20 mouse cellular contexts compared by ENCODE assay signal in the genomic region with DNA sequence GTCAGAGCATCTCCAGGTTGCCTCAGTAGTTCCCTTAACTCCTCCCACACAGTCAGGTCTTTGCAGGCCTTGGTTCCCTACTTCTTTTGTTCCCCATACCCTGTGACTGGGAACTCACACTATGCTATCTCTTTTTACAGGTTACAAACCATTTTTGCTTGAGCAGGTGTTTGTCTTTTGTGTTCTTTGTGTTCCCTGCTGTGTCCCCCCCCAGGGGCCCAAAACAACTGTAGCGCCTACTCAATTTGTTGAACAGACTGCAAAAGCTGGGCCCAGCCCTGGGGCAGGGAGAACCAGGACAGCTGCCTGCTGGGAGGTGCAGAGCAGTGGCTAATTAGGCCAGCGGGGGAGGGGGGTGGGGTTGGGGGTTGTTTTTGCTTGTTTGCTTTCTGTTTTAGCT. TPM values are rescaled to one million over a fixed set of nuclear protein-coding genes. Genes with fewer than 3 reads are reported as not detected.
A peak's percentile ranks its signal among the peaks of the same experiment; 100 is the strongest.
DNase-seq lines count a peak whose midpoint lies in the region; ATAC-seq and TF ChIP-seq lines count a peak whose summit lies in the region.
"Had no signal": no experiment of that assay in that cellular context is flagged by ENCODE, and none has a peak within 500 bp of the region (broad histone marks: within the 10 kb centered on the region; RNA-seq: fewer than 3 reads in every experiment).

No protein-coding gene starts in this region.

- no peaks in the 10 kb centered on the region for H3K36me3 ChIP-seq in forebrain, embryonic 14.5 days (ENCODE audit: control insufficient read depth, insufficient read depth, low read length)
- H3K36me3 ChIP-seq: embryonic facial prominence, embryonic 15.5 days; neural tube, embryonic 15.5 days had no signal

- peak overlapping the region; percentile 18; the same call in 1 of the 2 replicates for H3K27ac ChIP-seq in layer of hippocampus, adult 2 months
- H3K27ac ChIP-seq in forebrain, embryonic 14.5 days (ENCODE audit: low read depth, low read length), result no peak overlapping the region; the same call in 1 of the 2 replicates
- H3K27ac ChIP-seq: embryonic facial prominence, embryonic 15.5 days; neural tube, embryonic 15.5 days; stomach, postnatal 0 days had no signal

- no peak for ATAC-seq in forebrain, embryonic 14.5 days
- ATAC-seq: intestine, postnatal 0 days; Patski had no signal

- H3K4me3 ChIP-seq in layer of hippocampus, adult 2 months, result no peak overlapping the region
- no peak overlapping the region for H3K4me3 ChIP-seq in forebrain, embryonic 14.5 days (ENCODE audit: low read depth, low read length)
- H3K4me3 ChIP-seq: embryonic facial prominence, embryonic 15.5 days; heart, embryonic 12.5 days; neural tube, embryonic 15.5 days had no signal

- TF ChIP-seq CTCF in layer of hippocampus, adult 2 months (conservative IDR thresholded peaks at IDR 0.05), result no peak

- H3K27me3 ChIP-seq in forebrain, embryonic 14.5 days (replicated peaks; ENCODE audit: control insufficient read depth, insufficient read depth, low read length), result no peaks in the 10 kb centered on the region
- H3K27me3 ChIP-seq: embryonic facial prominence, embryonic 15.5 days; heart, embryonic 12.5 days; neural tube, embryonic 15.5 days; Patski had no signal

- 0 out of 2 replicates have a peak overlapping the region, but pooled peaks have one; percentile 8 for H3K9ac ChIP-seq in forebrain, embryonic 14.5 days (ENCODE audit: low read length)
- H3K9ac ChIP-seq: embryonic facial prominence, embryonic 15.5 days; heart, embryonic 12.5 days; lung, embryonic 14.5 days; neural tube, embryonic 15.5 days had no signal

- peaks cover 17% of the 10 kb centered on the region for H3K4me1 ChIP-seq in forebrain, embryonic 14.5 days (ENCODE audit: control insufficient read depth, insufficient read depth, low read length)

- H3K4me2 ChIP-seq in forebrain, embryonic 14.5 days (ENCODE audit: low read length), result no peak overlapping the region
- H3K4me2 ChIP-seq: embryonic facial prominence, embryonic 15.5 days; heart, embryonic 12.5 days; liver, embryonic 11.5 days; lung, embryonic 14.5 days; neural tube, embryonic 15.5 days had no signal

- peak; percentile 7 for DNase-seq in cerebellum, adult 9-10 months
- DNase-seq in cerebellum, adult 18-20 months, result no peak
- no peak for DNase-seq in layer of hippocampus, adult 2 months (ENCODE audit: low spot score in 2 of 2)
- DNase-seq in layer of hippocampus, postnatal 10 days (ENCODE audit: low spot score in 2 of 2), result no peak
- no peak for DNase-seq in forebrain, embryonic 14.5 days (ENCODE audit: low spot score)
- peak; percentile 55 to 69 for DNase-seq in thymus, postnatal 36 days
- DNase-seq in spleen, adult 18-20 months, result no peak
- DNase-seq in gastrocnemius, postnatal 4 days (ENCODE audit: low spot score in 2 of 2), result no peak
- DNase-seq: cerebellum, adult 2 months; gastrocnemius, postnatal 36 days; kidney, postnatal 14 days; layer of hippocampus, adult 9-11 months; lung, embryonic 14.5 days had no signal

- H3K9me3 ChIP-seq in forebrain, embryonic 14.5 days (replicated peaks; ENCODE audit: control insufficient read depth, low read length), result no peaks in the 10 kb centered on the region
- H3K9me3 ChIP-seq: embryonic facial prominence, embryonic 15.5 days; heart, embryonic 12.5 days; neural tube, embryonic 15.5 days had no signal

- WGBS in forebrain, embryonic 14.5 days, result 9% methylated on average over 2 of the region's 2 CpGs

RNA-seq across cellular contexts. Expression of gene Zfp629, which starts 2.4 kb away (rescaled TPM):
- 10 to 100 TPM; 21.8 to 22.5 TPM for total RNA-seq in layer of hippocampus, adult 2 months (2021)
- 10 to 100 TPM; 25.1 to 31.8 TPM for total RNA-seq in layer of hippocampus, postnatal 10 days (2021)
- 20.8 and 24.2 TPM in 2 replicates for polyA plus RNA-seq in forebrain, embryonic 14.5 days (2014; fragmentation: Nextera tagmentation; extraction: Ambion mirVana)
- total RNA-seq in gastrocnemius, postnatal 4 days (2021), result 10 to 100 TPM; 13.1 to 13.5 TPM

RNA-seq across cellular contexts. Expression of gene Rnf40, which starts 29.4 kb away (rescaled TPM):
- 10 to 100 TPM; 69.5 to 72.8 TPM for total RNA-seq in layer of hippocampus, adult 2 months (2021)
- 10 to 100 TPM; 70.6 to 71.3 TPM for total RNA-seq in layer of hippocampus, postnatal 10 days (2021)
- polyA plus RNA-seq in forebrain, embryonic 14.5 days (2014; fragmentation: Nextera tagmentation; extraction: Ambion mirVana), result 26.2 and 39.6 TPM in 2 replicates
- 10 to 100 TPM; 48.4 to 50.5 TPM for total RNA-seq in gastrocnemius, postnatal 4 days (2021)

RNA-seq across cellular contexts. Expression of gene Ccdc189, which starts 29.6 kb away (rescaled TPM):
- 10 to 100 TPM; 11.5 to 12.9 TPM for total RNA-seq in layer of hippocampus, adult 2 months (2021)
- 10 to 100 TPM; 10.5 to 11.2 TPM for total RNA-seq in layer of hippocampus, postnatal 10 days (2021)
- 12.5 and 12.8 TPM in 2 replicates for polyA plus RNA-seq in forebrain, embryonic 14.5 days (2014; fragmentation: Nextera tagmentation; extraction: Ambion mirVana)
- total RNA-seq in gastrocnemius, postnatal 4 days (2021), result 1 to 10 TPM; 5.0 to 5.1 TPM

RNA-seq across cellular contexts. Expression of gene Phkg2, which starts 44.8 kb away (rescaled TPM):
- 10 to 100 TPM; 80.4 to 84.2 TPM for total RNA-seq in layer of hippocampus, adult 2 months (2021)
- 10 to 100 TPM; 69.4 to 76.3 TPM for total RNA-seq in layer of hippocampus, postnatal 10 days (2021)
- 59.5 and 62.2 TPM in 2 replicates for polyA plus RNA-seq in forebrain, embryonic 14.5 days (2014; fragmentation: Nextera tagmentation; extraction: Ambion mirVana)
- total RNA-seq in gastrocnemius, postnatal 4 days (2021), result 10 to 100 TPM; 21.6 to 25.5 TPM

RNA-seq across cellular contexts. Expression of gene Tmem265, which starts 56.8 kb away (rescaled TPM):
- total RNA-seq in layer of hippocampus, adult 2 months (2021), result not detected
- 1 to 10 TPM in 1 of 2 experiments, under 1 TPM in 1; 0.80 to 2.4 TPM for total RNA-seq in layer of hippocampus, postnatal 10 days (2021)
- 4.1 and 4.7 TPM in 2 replicates for polyA plus RNA-seq in forebrain, embryonic 14.5 days (2014; fragmentation: Nextera tagmentation; extraction: Ambion mirVana)
- 1 to 10 TPM in 1 of 2 experiments, not detected in 1; 3.1 TPM for total RNA-seq in gastrocnemius, postnatal 4 days (2021)
- total RNA-seq: gastrocnemius, postnatal 36 days had no signal
- polyA plus RNA-seq: cerebellum, adult 2 months; Patski had no signal

Comparison
In these comparisons a context has a peak if more than half of its experiments do, and no peak if none do; other contexts are left out.
1. DNase-seq: peak in cerebellum, adult 9-10 months (single experiment) and thymus, postnatal 36 days (2 of 2); none in cerebellum, adult 18-20 months (0 of 2), layer of hippocampus, adult 2 months (0 of 2), layer of hippocampus, postnatal 10 days (0 of 2), forebrain, embryonic 14.5 days (single experiment), spleen, adult 18-20 months (0 of 2) and gastrocnemius, postnatal 4 days (0 of 2).